ENCODE assay signal across 7 mouse cellular contexts in the genomic region with DNA sequence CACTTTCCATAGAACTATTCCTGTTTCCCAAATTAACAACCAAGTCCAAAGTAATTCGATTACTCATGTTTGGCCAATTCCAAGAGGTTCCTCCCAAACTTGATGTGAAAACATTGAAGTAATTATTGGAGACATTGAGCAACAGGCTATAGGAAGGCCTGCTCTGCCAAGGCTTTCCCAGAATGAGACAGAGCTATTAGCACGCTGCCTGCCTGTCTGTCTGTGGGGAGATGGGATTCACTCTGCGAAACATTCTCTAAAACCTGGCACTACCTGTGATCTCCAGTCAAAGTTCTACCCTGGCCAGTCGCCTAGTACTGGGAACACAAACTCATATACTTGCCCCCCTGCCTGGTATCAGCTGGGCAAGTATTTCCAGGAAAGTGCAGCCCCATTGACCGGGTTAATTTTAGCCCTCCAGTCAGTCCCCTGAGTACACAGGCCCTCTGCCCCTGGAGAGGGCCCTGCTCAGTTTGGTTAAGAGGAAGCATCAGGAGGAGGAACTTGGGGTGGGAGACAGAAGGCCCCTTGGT. TPM values are rescaled to one million over a fixed set of nuclear protein-coding genes. Genes with fewer than 3 reads are reported as not detected.
A peak's percentile ranks its signal among the peaks of the same experiment; 100 is the strongest.
DNase-seq lines count a peak whose midpoint lies in the region; ATAC-seq and TF ChIP-seq lines count a peak whose summit lies in the region.

No protein-coding gene starts in this region.

- peak overlapping the region; percentile 88 for H3K9ac ChIP-seq in MEL (ENCODE audit: control insufficient read depth, low read depth, low read length, poor library complexity, severe bottlenecking)
- peak overlapping the region; percentile 77 for H3K9ac ChIP-seq in intestine, postnatal 0 days (ENCODE audit: low read depth, low read length)
- peak overlapping the region; percentile 94 for H3K9ac ChIP-seq in lung, postnatal 0 days (replicated peaks; ENCODE audit: low read depth)

- peaks cover 63% of the 10 kb centered on the region for H3K79me2 ChIP-seq in C2C12 (ENCODE audit: control insufficient read depth, insufficient read depth)
- H3K79me2 ChIP-seq in MEL (ENCODE audit: control insufficient read depth, insufficient read depth, low read length, poor library complexity), result peaks cover 29% of the 10 kb centered on the region

- peak overlapping the region; percentile 27 for H3ac ChIP-seq in C2C12 (ENCODE audit: control insufficient read depth, insufficient read length, low read depth)

- DNase-seq in MEL (ENCODE audit: low read depth, low spot score), result no peak
- DNase-seq in gastrocnemius, adult 8-10 months (ENCODE audit: low spot score in 2 of 2), result peak; percentile 68 to 78
- DNase-seq in lung, postnatal 0 days (ENCODE audit: low spot score), result peak; percentile 87
- no peak for DNase-seq in layer of hippocampus, postnatal 36 days
- DNase-seq in cerebellum, adult 11 months, result no peak

- H3K27ac ChIP-seq in MEL (ENCODE audit: control insufficient read depth, low read depth, low read length), result peak overlapping the region; percentile 72
- peak overlapping the region; percentile 86 for H3K27ac ChIP-seq in intestine, postnatal 0 days (ENCODE audit: low read depth, low read length)
- peak overlapping the region; percentile 98 for H3K27ac ChIP-seq in lung, postnatal 0 days (ENCODE audit: low read length)

- H3K79me3 ChIP-seq in C2C12 (ENCODE audit: low read depth), result peaks cover 59% of the 10 kb centered on the region

- WGBS in intestine, postnatal 0 days, result 46% methylated on average over 5 of the region's 5 CpGs
- WGBS in lung, postnatal 0 days, result 6% methylated on average over 5 of the region's 5 CpGs

- H3K27me3 ChIP-seq in C2C12 (ENCODE audit: control insufficient read depth, insufficient read depth, insufficient read length) (no peaks in the 10 kb centered on the region), MEL (ENCODE audit: control insufficient read depth in 1 of 2, insufficient read depth in 2 of 2, low read length in 2 of 2) (no peaks in the 10 kb centered on the region)
- 0 out of 2 replicates have a peak, but pooled peaks cover 4% of the 10 kb centered on the region for H3K27me3 ChIP-seq in intestine, postnatal 0 days (replicated peaks; ENCODE audit: control insufficient read depth, insufficient read depth, low read length)
- no peaks in the 10 kb centered on the region for H3K27me3 ChIP-seq in lung, postnatal 0 days (replicated peaks; ENCODE audit: insufficient read depth, low read length)

- H3K36me3 ChIP-seq in C2C12 (ENCODE audit: control insufficient read depth, insufficient read depth) (no peaks in the 10 kb centered on the region), MEL (ENCODE audit: control insufficient read depth in 1 of 2, insufficient read depth in 2 of 2, low read length in 2 of 2) (peaks cover 0 to 50% of the 10 kb centered on the region in 2 experiments; a peak in 2 of 4 replicates)
- no peaks in the 10 kb centered on the region; the same call in 1 of the 2 replicates for H3K36me3 ChIP-seq in intestine, postnatal 0 days (ENCODE audit: control insufficient read depth, insufficient read depth)
- H3K36me3 ChIP-seq in lung, postnatal 0 days (ENCODE audit: insufficient read depth, low read length), result 0 out of 2 replicates have a peak, but pooled peaks cover 4% of the 10 kb centered on the region

- H3K4me2 ChIP-seq in intestine, postnatal 0 days (replicated peaks; ENCODE audit: low read depth), result peak overlapping the region; percentile 84
- H3K4me2 ChIP-seq in lung, postnatal 0 days (replicated peaks; ENCODE audit: low read depth, low read length), result peak overlapping the region; percentile 63

- peaks cover 7 to 52% of the 10 kb centered on the region in 2 experiments for H3K4me1 ChIP-seq in MEL (ENCODE audit: control insufficient read depth in 1 of 2, insufficient read depth in 2 of 2, low read length in 2 of 2)
- H3K4me1 ChIP-seq in intestine, postnatal 0 days (replicated peaks; ENCODE audit: control insufficient read depth, insufficient read depth, low read length), result peaks cover 2% of the 10 kb centered on the region; the same call in 1 of the 2 replicates
- peaks cover 36% of the 10 kb centered on the region for H3K4me1 ChIP-seq in lung, postnatal 0 days (ENCODE audit: insufficient read depth, low read depth, low read length)

- H3K4me3 ChIP-seq in C2C12 (ENCODE audit: insufficient read depth, poor library complexity, severe bottlenecking) (peak overlapping the region; percentile 69), MEL (ENCODE audit: control insufficient read depth in 1 of 2, insufficient read depth in 1 of 2, low read depth in 2 of 2, low read length in 2 of 2) (peak overlapping the region; percentile 80 to 83)
- peak overlapping the region; percentile 71 for H3K4me3 ChIP-seq in intestine, postnatal 0 days (ENCODE audit: low read depth, low read length)
- H3K4me3 ChIP-seq in lung, postnatal 0 days (ENCODE audit: low read depth, low read length), result peak overlapping the region; percentile 87

- no peak for TF ChIP-seq RAD21 in MEL (IDR thresholded peaks at IDR 0.05; ENCODE audit: low read depth, low read length)

- no peak for TF ChIP-seq POLR2A in MEL (IDR thresholded peaks at IDR 0.05; ENCODE audit: control insufficient read depth in 1 of 2, insufficient read depth in 1 of 2, low read depth in 1 of 2, low read length in 2 of 2, poor library complexity in 1 of 2)

- no peaks in the 10 kb centered on the region for H3K9me3 ChIP-seq in MEL (replicated peaks; ENCODE audit: insufficient read depth, low read length)
- no peaks in the 10 kb centered on the region for H3K9me3 ChIP-seq in intestine, postnatal 0 days (ENCODE audit: control insufficient read depth)
- H3K9me3 ChIP-seq in lung, postnatal 0 days (ENCODE audit: low read length), result no peaks in the 10 kb centered on the region

- TF ChIP-seq CTCF in C2C12 (IDR thresholded peaks at IDR 0.05; ENCODE audit: control insufficient read depth, insufficient read depth, insufficient read length) (no peak), MEL (IDR thresholded peaks at IDR 0.05 in 2 of 3, conservative IDR thresholded peaks at IDR 0.05 in 1 of 3; ENCODE audit: control insufficient read depth in 1 of 3, insufficient read depth in 1 of 3, low read depth in 2 of 3, low read length in 3 of 3, poor library complexity in 1 of 3, severe bottlenecking in 1 of 3) (no peak)
- TF ChIP-seq CTCF in intestine, postnatal 0 days (IDR thresholded peaks at IDR 0.05; ENCODE audit: low read depth), result no peak
- TF ChIP-seq CTCF in lung, postnatal 0 days (IDR thresholded peaks at IDR 0.05), result no peak

- no peak for ATAC-seq in intestine, postnatal 0 days
- no peak for ATAC-seq in lung, postnatal 0 days

- no peak for TF ChIP-seq EP300 in MEL (IDR thresholded peaks at IDR 0.05; ENCODE audit: low read depth in 1 of 2, low read length in 2 of 2)
- peak; percentile 82 for TF ChIP-seq EP300 in lung, postnatal 0 days (IDR thresholded peaks at IDR 0.05)

TF ChIP-seq in C2C12, 6 proteins besides CTCF, POLR2A, EP300 and RAD21:
- peak; percentile 76 for TF ChIP-seq CEBPB (IDR thresholded peaks at IDR 0.05; ENCODE audit: low read depth)
- no peak for TF ChIP-seq MYOG (IDR thresholded peaks at IDR 0.05; ENCODE audit: control insufficient read depth, extremely low read depth, insufficient read length)

TF ChIP-seq in MEL, 35 proteins besides CTCF, POLR2A, EP300 and RAD21:
- TF ChIP-seq ELF1 (IDR thresholded peaks at IDR 0.05; ENCODE audit: low read depth, low read length) (no peak), TBP (IDR thresholded peaks at IDR 0.05; ENCODE audit: low read depth, low read length) (no peak), POLR2AphosphoS5 (IDR thresholded peaks at IDR 0.05; ENCODE audit: borderline replicate concordance, low read depth, low read length) (no peak), MYB (IDR thresholded peaks at IDR 0.05; ENCODE audit: low read depth, low read length) (no peak), E2F4 (IDR thresholded peaks at IDR 0.05; ENCODE audit: borderline replicate concordance, low read depth, low read length) (no peak), SIN3A (IDR thresholded peaks at IDR 0.05; ENCODE audit: low read length) (0 out of 2 replicates have a peak, but pooled peaks have one; percentile 44), ZMIZ1 (IDR thresholded peaks at IDR 0.05; ENCODE audit: low read depth, low read length) (no peak), CHD1 (IDR thresholded peaks at IDR 0.05; ENCODE audit: low read depth, low read length) (no peak; the same call in 1 of the 2 replicates), MAZ (IDR thresholded peaks at IDR 0.05; ENCODE audit: low read depth, low read length) (no peak), TAL1 (IDR thresholded peaks at IDR 0.05; ENCODE audit: low read length) (no peak), ZNF384 (IDR thresholded peaks at IDR 0.05; ENCODE audit: low read depth, low read length) (no peak), RCOR1 (IDR thresholded peaks at IDR 0.05; ENCODE audit: low read depth, low read length) (no peak), MYC (IDR thresholded peaks at IDR 0.05; ENCODE audit: low read depth, low read length) (0 out of 2 replicates have a peak, but pooled peaks have one; percentile 7), BHLHE40 (IDR thresholded peaks at IDR 0.05; ENCODE audit: borderline replicate concordance, low read depth, low read length) (no peak), TCF12 (IDR thresholded peaks at IDR 0.05; ENCODE audit: low read depth, low read length) (0 out of 2 replicates have a peak, but pooled peaks have one; percentile 12), GABPA (IDR thresholded peaks at IDR 0.05; ENCODE audit: low read depth, low read length) (no peak), CHD2 (IDR thresholded peaks at IDR 0.05; ENCODE audit: low read length) (no peak)

RNA-seq across cellular contexts. Expression of a gene that starts 1.5 kb away (rescaled TPM):
- polyA plus RNA-seq in C2C12 (2012; fragmentation: generic; extraction: Trizol) (42.2 TPM), MEL (2012; ENCODE audit: insufficient read depth in 1 of 2, insufficient read length in 2 of 2, low read depth in 1 of 2, low replicate concordance in 2 of 2, missing spikeins in 1 of 2) (10 to 100 TPM in 1 of 2 experiments, not detected in 1; 22.5 TPM)
- total RNA-seq in MEL (2012; rRNA removed), result 10.8 TPM in 2 replicates
- 10 to 100 TPM; 22.3 to 27.7 (median 23.7) TPM for total RNA-seq in gastrocnemius, adult 8-10 months (2022)
- polyA plus RNA-seq in intestine, postnatal 0 days (2015; fragmentation: Nextera tagmentation; extraction: Ambion mirVana), result 15.3 and 15.5 TPM in 2 replicates
- 82.9 and 89.4 TPM in 2 replicates for polyA plus RNA-seq in lung, postnatal 0 days (2015; fragmentation: Nextera tagmentation; extraction: Ambion mirVana)
- 10 to 100 TPM in 1 of 2 experiments, 1 to 10 TPM in 1; 6.9 to 10.8 TPM for total RNA-seq in layer of hippocampus, postnatal 36 days (2021)

Comparison
In these comparisons a context has a peak if more than half of its experiments do, and no peak if none do; other contexts are left out.
1. DNase-seq: peak in gastrocnemius, adult 8-10 months (2 of 2) and lung, postnatal 0 days (single experiment); none in MEL (single experiment), layer of hippocampus, postnatal 36 days (0 of 2) and cerebellum, adult 11 months (single experiment).
2. Peak in every context shown above with its lines, with median percentiles within 50 percentile points of each other: H3K4me3 ChIP-seq, H3K27ac ChIP-seq and H3K9ac ChIP-seq.